In genomic region chr13:98917851-98918250, GRCm38 (mm10) we compare ENCODE assay signal across 12 mouse cellular contexts. TPM values are rescaled to one million over a fixed set of nuclear protein-coding genes. Genes with fewer than 3 reads are reported as not detected.
A peak's percentile ranks its signal among the peaks of the same experiment; 100 is the strongest.
DNase-seq lines count a peak whose midpoint lies in the region.
"Had no signal": no experiment of that assay in that cellular context is flagged by ENCODE, and none has a peak within 500 bp of the region (broad histone marks: within the 10 kb centered on the region; RNA-seq: fewer than 3 reads in every experiment).

No protein-coding gene starts in this region.

- DNase-seq in heart, adult 9 months (ENCODE audit: low spot score in 2 of 2) = peak; percentile 30 to 32
- no peak for DNase-seq in heart, postnatal 36 days
- peak; percentile 36 for DNase-seq in testis, postnatal 14 days (ENCODE audit: low spot score)
- no peak for DNase-seq in testis, postnatal 10 days (ENCODE audit: low spot score)
- peak; percentile 67 for DNase-seq in adipocyte (ENCODE audit: low spot score)
- DNase-seq in lung, postnatal 4 days = no peak
- DNase-seq in retina, postnatal 1 day = no peak
- DNase-seq: adrenal gland, adult 2 months; cerebellum, adult 9-10 months; midbrain, embryonic 14.5 days; right cerebral cortex, postnatal 25 days; thymus, postnatal 14 days had no signal

- intact Hi-C loops in heart, postnatal 36 days (cut with DNase I) = no loop called here

RNA-seq across cellular contexts. Expression of gene Tnpo1, which starts 8.3 kb away (rescaled TPM):
- total RNA-seq in heart, postnatal 36 days (2021) = 10 to 100 TPM; 71.9 to 73.1 TPM

Comparison
In these comparisons a context has a peak if more than half of its experiments do, and no peak if none do; other contexts are left out.
1. DNase-seq: peak in heart, adult 9 months (2 of 2), testis, postnatal 14 days (single experiment) and adipocyte (single experiment); none in heart, postnatal 36 days (0 of 2), testis, postnatal 10 days (single experiment), lung, postnatal 4 days (0 of 2) and retina, postnatal 1 day (single experiment).